Mouse (Mus musculus) forebrain, postnatal 0 days (tissue): ENCODE results near the gene Mcm7. TPM values are rescaled to one million over a fixed set of nuclear protein-coding genes. Genes with fewer than 3 reads are reported as not detected.
A peak's percentile ranks its signal among the peaks of the same experiment; 100 is the strongest.

Experiments used
- ATAC-seq: fragments of 200-750 bp; cut with Nextera tagmentation; 2 replicates; pipeline ENCODE4 v1.8.0; 2017; ENCODE audit warnings: mild to moderate bottlenecking, moderate library complexity
- DNase-seq: peaks from one replicate; pipeline ENCODE4 v3.0.0-alpha.2; 2015
- H3K27ac ChIP-seq: fragments of 300-500 bp; sonication (generic); 2 replicates; pipeline ENCODE4 v1.5.1; 2014; ENCODE audit warnings: low read depth, mild to moderate bottlenecking, antibody characterized with exemption, low read length, moderate library complexity, mixed read lengths
- H3K27me3 ChIP-seq: fragments of 300-500 bp; sonication (generic); 2 replicates; pipeline ENCODE4 v1.6.1; 2014; ENCODE audit warnings: mild to moderate bottlenecking, low read length, mixed read lengths; ENCODE audit not compliant: insufficient read depth
- H3K36me3 ChIP-seq: fragments of 300-500 bp; sonication (generic); 2 replicates; pipeline ENCODE4 v1.6.1; 2014; ENCODE audit warnings: mild to moderate bottlenecking, moderate library complexity; ENCODE audit not compliant: insufficient read depth
- H3K4me1 ChIP-seq: fragments of 300-500 bp; sonication (generic); 2 replicates; pipeline ENCODE4 v1.6.1; 2014; ENCODE audit warnings: antibody characterized with exemption; ENCODE audit not compliant: insufficient read depth
- H3K4me2 ChIP-seq: fragments of 300-500 bp; sonication (generic); 2 replicates; pipeline ENCODE4 v1.6.1; 2014; ENCODE audit warnings: low read depth, mild to moderate bottlenecking, moderate library complexity
- H3K4me3 ChIP-seq: fragments of 300-500 bp; sonication (generic); 2 replicates; pipeline ENCODE4 v1.5.1; 2014; ENCODE audit warnings: low read depth, low read length, mixed read lengths
- H3K9ac ChIP-seq: fragments of 300-500 bp; sonication (generic); 2 replicates; pipeline ENCODE4 v1.6.1; 2014; ENCODE audit warnings: mild to moderate bottlenecking
- H3K9me3 ChIP-seq: fragments of 300-500 bp; sonication (generic); 2 replicates; pipeline ENCODE4 v1.6.1; 2016; ENCODE audit warnings: low read length
- CTCF ChIP-seq: sonication (generic); IDR thresholded peaks from 2 replicates; pipeline ENCODE4 v1.5.1; 2016; ENCODE audit warnings: antibody characterized with exemption, control low read depth, low read depth
- WGBS: fragments of 180-500 bp; shearing (Covaris S2); extraction: QIAGEN DNeasy Blood & Tissue Kit; methylation state at CpG from one replicate; pipeline ENCODE4 v1.1.7; 2014; 5-methylcytosine and 5-hydroxymethylcytosine counted together
- microRNA counts: library from miRNA; unstranded; fragments of <30 nt; microRNA quantifications from one replicate; lab custom pipeline; 2015
- microRNA-seq, 2 experiments: library from miRNA; unstranded; fragments of <30 nt; microRNA quantifications; one replicate each; pipeline ENCODE4; 2016
- polyA plus RNA-seq: library from polyadenylated mRNA; unstranded; fragments of >200 nt; fragmentation: Nextera tagmentation; extraction: Ambion mirVana; gene quantifications from 2 replicates; pipeline ENCODE4 v1.2.1, GENCODE M21; 2015
- total RNA-seq: library from RNA; depleted of rRNA; stranded (reverse); fragments of >200 nt; gene quantifications from 2 replicates; pipeline ENCODE4 v1.2.3, GENCODE M21; 2014; rRNA removed

The Mcm7 gene
- total and polyA plus RNA-seq, 2 experiments from 2014 or later, result 62.4 to 64.9 TPM

DNA sequence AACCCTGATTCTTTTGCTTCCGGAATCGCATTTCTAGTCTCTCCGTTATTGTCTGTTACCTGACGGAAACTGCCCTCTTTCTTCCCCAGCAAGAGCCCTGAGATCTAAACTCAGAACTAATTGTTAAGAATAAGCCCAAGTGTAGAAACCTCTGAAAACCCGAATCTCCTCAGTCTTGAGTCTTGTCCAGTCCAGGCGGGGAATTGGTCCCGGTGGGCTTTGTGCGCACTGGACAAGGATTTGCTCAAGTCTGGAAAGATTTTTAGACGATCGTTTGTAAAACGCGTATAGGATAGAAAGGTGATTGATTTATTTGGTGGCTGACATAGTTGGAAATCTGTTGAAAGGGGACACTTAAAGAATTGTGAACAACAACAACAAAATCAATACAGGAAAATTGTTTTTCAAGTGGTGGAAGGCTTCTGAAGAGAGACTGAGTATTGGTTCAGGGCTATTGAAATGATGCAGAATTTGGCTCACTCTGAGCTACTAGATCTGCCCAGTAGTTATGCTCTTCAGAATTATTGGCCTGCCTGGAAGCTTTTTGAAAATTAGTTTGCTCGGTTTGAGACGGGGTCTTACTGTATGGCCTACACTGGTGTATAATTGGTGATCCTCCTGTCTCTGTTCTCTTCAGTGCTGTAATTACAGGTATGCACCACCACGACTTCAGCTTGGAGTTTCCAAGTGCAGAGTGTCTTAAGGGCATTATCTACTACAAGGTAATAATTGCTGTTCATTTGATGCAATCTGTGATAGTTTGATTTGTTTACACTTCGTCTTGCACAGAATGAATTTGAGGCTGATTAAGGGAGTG is 54.8 kb downstream of the Mcm7 start:
- no peaks in the 10 kb centered on the region for H3K9me3 ChIP-seq
- peak overlapping the region; percentile 93 for H3K27ac ChIP-seq
- ATAC-seq (peak; percentile 28; the same call in 1 of the 2 replicates), DNase-seq (peak; percentile 22)
- H3K27me3 ChIP-seq, result no peaks in the 10 kb centered on the region
- H3K4me2 ChIP-seq, result peak overlapping the region; percentile 57
- peaks cover 7% of the 10 kb centered on the region; the same call in 1 of the 2 replicates for H3K36me3 ChIP-seq
- H3K4me1 ChIP-seq, result peaks cover 11% of the 10 kb centered on the region
- peak overlapping the region; percentile 71 for H3K4me3 ChIP-seq
- WGBS, result 6% methylated on average over 16 of the region's 16 CpGs
- no peak for TF ChIP-seq CTCF
- peak overlapping the region; percentile 72 for H3K9ac ChIP-seq

DNA sequence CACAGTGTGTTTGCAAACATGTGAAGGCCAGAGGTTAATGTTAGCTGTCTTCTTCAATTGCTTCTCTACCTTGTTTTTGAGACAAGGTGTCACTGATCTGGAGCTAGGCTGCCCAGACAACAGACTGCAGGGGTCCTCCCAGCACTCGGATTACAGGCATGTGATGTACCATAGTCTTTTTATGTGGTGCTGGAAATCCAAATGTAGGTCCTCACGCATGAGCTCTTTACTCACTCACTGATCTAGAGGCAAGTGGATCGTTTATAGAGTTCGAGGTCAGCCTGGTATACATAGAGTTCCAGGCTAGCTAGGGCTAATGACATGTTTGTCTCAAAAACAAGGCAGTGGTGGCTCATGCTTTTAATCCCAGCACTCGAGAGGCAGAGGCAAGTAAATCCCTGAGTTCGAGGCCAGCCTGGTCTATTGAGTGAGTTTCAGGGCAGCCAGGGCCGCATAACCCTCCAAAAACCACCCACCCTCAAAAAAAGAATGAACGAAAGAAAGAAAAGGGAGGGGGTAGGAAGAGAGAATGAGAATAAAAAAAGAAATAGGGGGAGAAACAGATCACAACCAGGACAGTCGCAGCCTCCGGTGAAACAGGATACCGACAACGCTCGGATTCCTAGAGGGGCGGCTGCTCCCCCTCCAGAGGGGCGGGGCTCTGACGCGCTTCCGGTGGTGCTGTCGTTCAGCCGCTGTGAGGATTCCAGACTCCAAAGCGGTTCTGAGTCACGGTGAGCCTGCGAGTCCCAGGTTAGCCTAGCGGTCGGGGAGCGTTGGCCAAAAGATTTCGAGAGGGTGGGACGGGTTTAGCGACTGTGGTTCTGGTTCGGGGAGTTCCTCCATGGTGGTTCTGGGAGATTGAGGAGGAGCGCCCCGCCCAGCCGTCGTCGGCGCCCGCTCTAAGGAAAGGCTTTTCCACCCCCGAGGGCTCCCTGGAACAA is 55.7 kb downstream of the Mcm7 start, which contains the start of gene Zscan21:
Gene Zscan21, plus strand, starts transcription at position 649 of the 944 bp plus-strand sequence.
- Histone ChIP-seq H3K27me3 (no peaks in the 10 kb centered on the region), H3K36me3 (peaks cover 7% of the 10 kb centered on the region; the same call in 1 of the 2 replicates), H3K9me3 (no peaks in the 10 kb centered on the region), H3K4me1 (peaks cover 11% of the 10 kb centered on the region), H3K27ac (peak within 1 kb of the TSS; percentile 93), H3K4me3 (peak within 1 kb of the TSS; percentile 71), H3K9ac (peak within 1 kb of the TSS; percentile 72), H3K4me2 (peak within 1 kb of the TSS; percentile 57)
- DNase-seq, result peak; percentile 95
- peak; percentile 43; the same call in 1 of the 2 replicates for TF ChIP-seq CTCF
- WGBS, result 6% methylated on average over 38 of the region's 38 CpGs
- peak; percentile 99 for ATAC-seq

MicroRNA genes within 50 kb of the gene (microRNA counts, 519-probe panel; counts per million panel counts)
- microRNA mmu-miR-106b (lab: Ali Mortazavi, UCI) (5,308 counts per million, percentile 71 among the panel's probes with 10 or more counts), microRNA mmu-miR-25 (lab: Ali Mortazavi, UCI) (6,718 counts per million, percentile 88 among the panel's probes with 10 or more counts), microRNA mmu-miR-93 (lab: Ali Mortazavi, UCI) (5,388 counts per million, percentile 72 among the panel's probes with 10 or more counts)

Small RNA genes within 50 kb of the gene (microRNA-seq; reads per million reads assigned to microRNA genes)
- gene Mir106b, result 5,311 to 7,704 reads per million in 2 experiments
- 427 to 463 reads per million in 2 experiments for gene Mir25
- 4,842 to 5,419 reads per million in 2 experiments for gene Mir93

Other genes with a start within 250 kb of the Mcm7 start
- 0.77 and 0.95 TPM in 2 replicates for gene Gjc3, start 209.3 kb downstream of the Mcm7 start, total RNA-seq
- gene Gjc3, start 209.3 kb downstream of the Mcm7 start, polyA plus RNA-seq, result 0.26 and 0.64 TPM in 2 replicates
- 0.62 TPM in 1 of 2 replicates, not detected in the other for gene Azgp1, start 190.9 kb downstream of the Mcm7 start, total RNA-seq
- gene Azgp1, start 190.9 kb downstream of the Mcm7 start, polyA plus RNA-seq, result not detected in 2 replicates
- gene Smok3a, start 151.2 kb downstream of the Mcm7 start, total RNA-seq, result not detected in 2 replicates
- not detected in 2 replicates for gene Smok3a, start 151.2 kb downstream of the Mcm7 start, polyA plus RNA-seq
- gene Smok3b, start 151.0 kb downstream of the Mcm7 start, total RNA-seq, result not detected in 2 replicates
- not detected in 2 replicates for gene Smok3b, start 151.0 kb downstream of the Mcm7 start, polyA plus RNA-seq
- not detected in 2 replicates for gene Smok3c, start 119.2 kb downstream of the Mcm7 start, total RNA-seq
- gene Smok3c, start 119.2 kb downstream of the Mcm7 start, polyA plus RNA-seq, result not detected in 2 replicates
- 45.3 and 59.6 TPM in 2 replicates for gene Zkscan1, start 87.3 kb downstream of the Mcm7 start, total RNA-seq
- 8.4 and 11.2 TPM in 2 replicates for gene Zkscan1, start 87.3 kb downstream of the Mcm7 start, polyA plus RNA-seq
- 27.9 and 32.9 TPM in 2 replicates for gene Zscan21, start 55.5 kb downstream of the Mcm7 start, total RNA-seq
- 60.4 TPM in 2 replicates for gene Zscan21, start 55.5 kb downstream of the Mcm7 start, polyA plus RNA-seq
- 13.6 and 13.8 TPM in 2 replicates for gene Zfp113, start 16.7 kb downstream of the Mcm7 start, total RNA-seq
- 6.0 and 10.7 TPM in 2 replicates for gene Zfp113, start 16.7 kb downstream of the Mcm7 start, polyA plus RNA-seq
- gene Cops6, start 11.4 kb downstream of the Mcm7 start, total RNA-seq, result 47.0 and 51.7 TPM in 2 replicates
- 255 and 265 TPM in 2 replicates for gene Cops6, start 11.4 kb downstream of the Mcm7 start, polyA plus RNA-seq
- gene Ap4m1, start 420 bp downstream of the Mcm7 start, total RNA-seq, result 56.8 and 57.0 TPM in 2 replicates
- 11.1 and 16.4 TPM in 2 replicates for gene Ap4m1, start 420 bp downstream of the Mcm7 start, polyA plus RNA-seq
- 47.6 and 55.9 TPM in 2 replicates for gene Taf6, start 15.0 kb upstream of the Mcm7 start, total RNA-seq
- gene Taf6, start 15.0 kb upstream of the Mcm7 start, polyA plus RNA-seq, result 44.2 and 49.8 TPM in 2 replicates
- gene Cnpy4, start 15.1 kb upstream of the Mcm7 start, total RNA-seq, result 14.2 and 18.0 TPM in 2 replicates
- gene Cnpy4, start 15.1 kb upstream of the Mcm7 start, polyA plus RNA-seq, result 18.8 and 18.9 TPM in 2 replicates
- 9.7 and 9.9 TPM in 2 replicates for gene Mblac1, start 21.9 kb upstream of the Mcm7 start, total RNA-seq
- gene Mblac1, start 21.9 kb upstream of the Mcm7 start, polyA plus RNA-seq, result 10.1 and 11.0 TPM in 2 replicates
- not detected in 2 replicates for gene Nxpe5, start 53.5 kb upstream of the Mcm7 start, total RNA-seq
- not detected in 2 replicates for gene Nxpe5, start 53.5 kb upstream of the Mcm7 start, polyA plus RNA-seq
- gene Lamtor4, start 83.1 kb upstream of the Mcm7 start, total RNA-seq, result 57.2 and 91.8 TPM in 2 replicates
- gene Lamtor4, start 83.1 kb upstream of the Mcm7 start, polyA plus RNA-seq, result 90.9 and 112 TPM in 2 replicates
- 59.6 and 61.3 TPM in 2 replicates for gene BC037034, start 91.6 kb upstream of the Mcm7 start, total RNA-seq
- 14.2 and 16.1 TPM in 2 replicates for gene BC037034, start 91.6 kb upstream of the Mcm7 start, polyA plus RNA-seq
- gene Gal3st4, start 100.4 kb upstream of the Mcm7 start, total RNA-seq, result 0.23 and 0.57 TPM in 2 replicates
- gene Gal3st4, start 100.4 kb upstream of the Mcm7 start, polyA plus RNA-seq, result 1.1 and 1.5 TPM in 2 replicates
- 0.31 and 0.33 TPM in 2 replicates for gene Gm43720, start 107.5 kb upstream of the Mcm7 start, total RNA-seq
- 0.04 TPM in 1 of 2 replicates, not detected in the other for gene Gm43720, start 107.5 kb upstream of the Mcm7 start, polyA plus RNA-seq
- gene Gpc2, start 107.6 kb upstream of the Mcm7 start, total RNA-seq, result 145 and 170 TPM in 2 replicates
- 54.2 and 62.0 TPM in 2 replicates for gene Gpc2, start 107.6 kb upstream of the Mcm7 start, polyA plus RNA-seq
- 12.0 and 16.9 TPM in 2 replicates for gene Stag3, start 107.8 kb upstream of the Mcm7 start, total RNA-seq
- gene Stag3, start 107.8 kb upstream of the Mcm7 start, polyA plus RNA-seq, result 4.1 and 5.5 TPM in 2 replicates
- gene Pvrig, start 169.5 kb upstream of the Mcm7 start, total RNA-seq, result not detected in 2 replicates
- gene Pvrig, start 169.5 kb upstream of the Mcm7 start, polyA plus RNA-seq, result not detected in 2 replicates